Mouse (Mus musculus): ENCODE data around the gene Pgbd5.

DNA sequence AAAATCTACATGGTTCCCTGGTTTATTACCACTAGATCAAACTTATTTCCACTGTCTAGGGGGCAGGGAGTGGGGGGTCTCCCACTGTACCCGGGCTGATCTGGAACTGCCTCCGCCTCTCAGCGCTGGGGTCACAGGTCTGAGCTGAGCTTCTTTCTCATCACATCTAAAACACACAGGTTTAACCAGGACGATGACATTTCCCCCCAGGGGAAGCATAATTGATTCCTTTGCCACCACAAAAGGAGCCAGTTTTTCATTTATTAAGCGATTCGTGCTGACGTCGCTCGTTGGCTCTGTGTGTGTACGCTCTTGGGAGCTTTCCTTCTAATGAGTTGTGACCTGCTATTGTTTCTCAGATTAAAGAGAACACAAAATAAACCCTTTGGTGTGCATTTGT, 21.6 kb upstream of the Pgbd5 start:
- no peak for TF ChIP-seq CTCF (IDR thresholded peaks at IDR 0.05; ENCODE audit: borderline replicate concordance, control insufficient read depth, extremely low read depth, insufficient read depth, low read length, poor library complexity)
- TF ChIP-seq POLR2A (IDR thresholded peaks at IDR 0.05; ENCODE audit: control insufficient read depth, extremely low read depth, insufficient read depth, low read length, poor library complexity), result no peak

Data from thymus, adult 2 months (tissue).